Mouse (Mus musculus): ENCODE results near the gene Prpf38b.

DNA sequence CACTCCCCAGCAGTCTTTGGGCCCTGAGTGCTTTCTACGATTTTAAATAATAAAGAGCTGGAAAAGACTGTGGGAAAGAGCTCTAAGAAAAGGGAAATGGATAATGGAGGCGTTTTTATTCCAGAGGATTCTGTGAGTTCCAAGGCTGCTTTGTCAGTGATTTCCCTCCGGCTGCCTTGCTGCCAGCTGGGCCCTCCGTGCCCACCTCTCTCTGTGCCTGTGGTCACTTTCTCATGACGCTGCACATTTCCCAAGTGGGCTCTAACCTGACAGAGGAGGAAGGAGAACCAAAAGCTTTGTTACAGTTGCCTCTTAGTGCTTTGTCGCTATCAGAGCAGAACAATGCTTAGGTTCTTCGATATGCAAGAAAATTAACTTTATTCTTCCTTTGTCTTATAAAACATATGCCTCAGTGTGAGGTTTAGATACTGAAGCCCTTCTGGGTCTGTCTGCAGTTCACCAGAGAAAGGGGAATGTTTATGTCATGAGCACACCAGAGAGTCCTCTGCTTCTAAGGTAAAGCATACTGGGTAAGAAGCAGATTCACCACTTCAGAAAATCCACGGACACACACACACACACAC, 26.7 kb downstream of the Prpf38b start:
- TF ChIP-seq CTCF (IDR thresholded peaks at IDR 0.05; ENCODE audit: low read depth) = no peak
- TF ChIP-seq EP300 (IDR thresholded peaks at IDR 0.05; ENCODE audit: low read depth) = no peak
